Mouse (Mus musculus) hindbrain, embryonic 16.5 days (tissue): ENCODE data around the gene Gramd4. TPM values are rescaled to one million over a fixed set of nuclear protein-coding genes. Genes with fewer than 3 reads are reported as not detected.

ENCODE experiments used
- ATAC-seq: fragments of 200-750 bp; cut with Nextera tagmentation; 2 replicates; pipeline ENCODE4 v1.8.0; 2017; ENCODE audit warnings: moderate TSS enrichment, moderate library complexity
- H3K27ac ChIP-seq: fragments of 300-500 bp; sonication (generic); 2 replicates; pipeline ENCODE4 v1.5.1; 2014; ENCODE audit warnings: low read depth, mild to moderate bottlenecking, control low read depth, low read length, moderate library complexity
- H3K27me3 ChIP-seq: fragments of 300-500 bp; sonication (generic); replicated peaks from 2 replicates; pipeline ENCODE4 v1.6.1; 2014; ENCODE audit warnings: low read length; ENCODE audit not compliant: control insufficient read depth, insufficient read depth
- H3K36me3 ChIP-seq: fragments of 300-500 bp; sonication (generic); 2 replicates; pipeline ENCODE4 v1.6.1; 2014; ENCODE audit warnings: mild to moderate bottlenecking, low read length, moderate library complexity, mixed read lengths; ENCODE audit not compliant: control insufficient read depth, insufficient read depth
- H3K4me1 ChIP-seq: fragments of 300-500 bp; sonication (generic); 2 replicates; pipeline ENCODE4 v1.6.1; 2014; ENCODE audit warnings: low read depth, low read length; ENCODE audit not compliant: control insufficient read depth, insufficient read depth
- H3K4me2 ChIP-seq: fragments of 300-500 bp; sonication (generic); 2 replicates; pipeline ENCODE4 v1.6.1; 2014; ENCODE audit warnings: mild to moderate bottlenecking, low read length, control low read depth, moderate library complexity
- H3K4me3 ChIP-seq: fragments of 300-500 bp; sonication (generic); 2 replicates; pipeline ENCODE4 v1.5.1; 2014; ENCODE audit warnings: mild to moderate bottlenecking, low read length, control low read depth, moderate library complexity
- H3K9ac ChIP-seq: fragments of 300-500 bp; sonication (generic); 2 replicates; pipeline ENCODE4 v1.6.1; 2014; ENCODE audit warnings: low read depth, mild to moderate bottlenecking, control low read depth, low read length, moderate library complexity
- H3K9me3 ChIP-seq: fragments of 300-500 bp; sonication (generic); 2 replicates; pipeline ENCODE4 v1.6.1; 2014; ENCODE audit warnings: mild to moderate bottlenecking, low read length, moderate library complexity; ENCODE audit not compliant: control insufficient read depth
- WGBS: fragments of 180-500 bp; shearing (Covaris S2); extraction: QIAGEN DNeasy Blood & Tissue Kit; methylation state at CpG from one replicate; pipeline ENCODE4 v1.1.7; 2014; 5-methylcytosine and 5-hydroxymethylcytosine counted together
- polyA plus RNA-seq: library from polyadenylated mRNA; unstranded; fragments of >200 nt; fragmentation: Nextera tagmentation; extraction: Ambion mirVana; gene quantifications from 2 replicates; pipeline ENCODE4 v1.2.1, GENCODE M21; 2015

Gramd4 gene
- polyA plus RNA-seq, 1 experiment from 2014 or later, result 18.4 TPM

DNA sequence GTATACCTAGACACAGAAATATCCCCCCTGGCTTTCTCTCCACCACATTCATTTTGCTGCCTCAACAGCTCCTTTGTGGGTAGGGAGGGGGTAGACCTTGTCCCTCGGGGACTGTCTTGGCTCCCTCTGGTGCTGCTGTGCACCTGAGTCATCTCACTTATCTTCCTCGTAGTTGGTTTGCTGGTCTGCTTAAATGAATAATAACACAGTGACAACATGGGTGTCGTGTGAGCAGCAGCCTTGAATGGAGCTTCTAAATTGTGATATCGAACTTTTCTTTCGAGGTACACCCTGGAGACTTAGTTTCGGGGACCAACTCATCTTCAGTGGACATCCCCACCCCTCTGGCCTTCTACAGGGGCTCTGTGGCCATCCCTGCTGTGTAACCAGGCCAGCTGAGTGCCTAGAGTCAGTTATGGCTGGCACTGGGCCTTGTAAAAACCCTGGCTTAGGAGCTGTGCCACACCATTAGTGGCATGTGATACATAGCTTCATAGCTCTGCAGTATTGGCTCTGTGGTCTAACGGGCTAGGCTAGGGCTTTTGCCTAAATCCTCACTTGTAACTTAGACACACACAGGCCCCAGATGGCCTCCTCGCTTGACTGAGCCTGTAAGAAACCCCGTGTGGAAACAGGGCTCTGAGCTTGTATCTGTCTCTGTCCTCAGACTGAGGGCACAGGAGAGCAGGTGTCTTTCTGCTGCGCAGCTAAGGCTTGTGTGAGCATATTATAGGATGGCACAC is 53.0 kb downstream of the Gramd4 start:
- Histone ChIP-seq H3K4me1 (peaks cover 30% of the 10 kb centered on the region), H3K9me3 (no peaks in the 10 kb centered on the region), H3K4me3 (no peak overlapping the region), H3K4me2 (no peak overlapping the region), H3K9ac (no peak overlapping the region), H3K36me3 (no peaks in the 10 kb centered on the region), H3K27me3 (no peaks in the 10 kb centered on the region), H3K27ac (no peak overlapping the region)
- peak; percentile 43 for ATAC-seq
- WGBS, result 69% methylated on average over 10 of the region's 10 CpGs

DNA sequence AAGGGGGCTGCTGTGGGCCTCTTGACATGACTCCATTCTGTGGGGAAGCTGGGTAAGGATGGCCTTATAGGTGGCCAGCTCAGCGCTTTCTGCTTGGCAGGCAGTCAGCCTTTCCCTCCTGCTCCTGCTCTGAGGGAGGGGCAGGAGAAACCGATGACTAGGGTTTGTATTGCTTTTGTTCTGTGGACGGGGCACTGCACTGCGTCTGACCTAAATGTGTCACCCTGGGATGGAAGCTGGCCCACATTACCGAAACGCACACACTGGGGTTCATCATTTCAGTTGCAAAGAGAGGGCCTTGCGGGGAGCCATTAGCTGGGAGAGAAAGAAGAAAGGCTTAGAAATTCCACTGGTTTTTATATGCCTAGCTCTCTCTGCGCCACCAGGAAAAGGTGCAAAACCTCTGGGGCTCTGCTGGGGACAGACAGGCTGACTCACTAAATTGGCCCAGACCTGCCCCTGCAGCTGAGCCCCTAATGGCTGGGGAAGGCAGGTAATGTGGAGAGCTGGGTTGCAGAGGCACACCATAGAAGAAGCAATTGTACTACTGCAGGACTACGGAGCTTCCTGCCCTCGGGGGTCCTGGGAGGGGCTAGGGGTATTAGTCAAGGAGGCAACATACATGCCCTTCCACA is 55.3 kb downstream of the Gramd4 start:
- H3K27ac ChIP-seq, result peak overlapping the region; percentile 86
- peak; percentile 59 for ATAC-seq
- 8% methylated on average over 10 of the region's 10 CpGs for WGBS
- peaks cover 32% of the 10 kb centered on the region for H3K4me1 ChIP-seq
- no peaks in the 10 kb centered on the region for H3K9me3 ChIP-seq
- H3K27me3 ChIP-seq, result no peaks in the 10 kb centered on the region
- H3K4me2 ChIP-seq, result peak overlapping the region; percentile 14; the same call in 1 of the 2 replicates
- no peaks in the 10 kb centered on the region for H3K36me3 ChIP-seq
- peak overlapping the region; percentile 49 for H3K9ac ChIP-seq
- no peak overlapping the region for H3K4me3 ChIP-seq

DNA sequence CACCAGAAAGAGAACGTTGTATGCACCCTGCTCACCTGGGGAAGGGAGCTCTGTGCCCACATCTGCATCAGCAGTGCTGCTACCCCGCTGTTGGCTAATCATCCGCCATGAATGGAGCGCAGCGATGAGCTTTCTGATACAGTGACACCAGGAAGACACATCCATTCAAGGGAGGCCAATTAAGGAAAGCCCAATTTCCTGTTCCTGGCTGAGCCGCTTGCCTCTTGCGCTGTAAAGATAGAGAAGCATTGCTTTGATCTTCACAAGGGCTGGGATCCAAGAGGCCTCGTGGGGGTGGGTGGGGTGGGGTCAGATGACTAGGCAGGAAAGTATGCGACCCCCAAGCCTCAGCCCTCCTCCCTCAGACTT is 55.8 kb downstream of the Gramd4 start:
- H3K27me3 ChIP-seq, result no peaks in the 10 kb centered on the region
- peak overlapping the region; percentile 49 for H3K9ac ChIP-seq
- H3K27ac ChIP-seq, result peak overlapping the region; percentile 86
- 4% methylated on average over 9 of the region's 9 CpGs for WGBS
- H3K36me3 ChIP-seq, result no peaks in the 10 kb centered on the region
- peak overlapping the region; percentile 14; the same call in 1 of the 2 replicates for H3K4me2 ChIP-seq
- peaks cover 29% of the 10 kb centered on the region for H3K4me1 ChIP-seq
- H3K4me3 ChIP-seq, result no peak overlapping the region
- peak; percentile 25; the same call in 1 of the 2 replicates for ATAC-seq
- H3K9me3 ChIP-seq, result no peaks in the 10 kb centered on the region

GRCm38 (mm10) chr15:86116421-86116820 is 58.9 kb downstream of the Gramd4 start:
- Histone ChIP-seq H3K4me3 (no peak overlapping the region), H3K4me1 (peaks cover 16% of the 10 kb centered on the region), H3K27ac (no peak overlapping the region), H3K27me3 (no peaks in the 10 kb centered on the region), H3K36me3 (peaks cover 12% of the 10 kb centered on the region; the same call in 1 of the 2 replicates), H3K9ac (no peak overlapping the region), H3K9me3 (no peaks in the 10 kb centered on the region), H3K4me2 (no peak overlapping the region)
- ATAC-seq, result no peak
- WGBS, result 71% methylated on average over 5 of the region's 5 CpGs

DNA sequence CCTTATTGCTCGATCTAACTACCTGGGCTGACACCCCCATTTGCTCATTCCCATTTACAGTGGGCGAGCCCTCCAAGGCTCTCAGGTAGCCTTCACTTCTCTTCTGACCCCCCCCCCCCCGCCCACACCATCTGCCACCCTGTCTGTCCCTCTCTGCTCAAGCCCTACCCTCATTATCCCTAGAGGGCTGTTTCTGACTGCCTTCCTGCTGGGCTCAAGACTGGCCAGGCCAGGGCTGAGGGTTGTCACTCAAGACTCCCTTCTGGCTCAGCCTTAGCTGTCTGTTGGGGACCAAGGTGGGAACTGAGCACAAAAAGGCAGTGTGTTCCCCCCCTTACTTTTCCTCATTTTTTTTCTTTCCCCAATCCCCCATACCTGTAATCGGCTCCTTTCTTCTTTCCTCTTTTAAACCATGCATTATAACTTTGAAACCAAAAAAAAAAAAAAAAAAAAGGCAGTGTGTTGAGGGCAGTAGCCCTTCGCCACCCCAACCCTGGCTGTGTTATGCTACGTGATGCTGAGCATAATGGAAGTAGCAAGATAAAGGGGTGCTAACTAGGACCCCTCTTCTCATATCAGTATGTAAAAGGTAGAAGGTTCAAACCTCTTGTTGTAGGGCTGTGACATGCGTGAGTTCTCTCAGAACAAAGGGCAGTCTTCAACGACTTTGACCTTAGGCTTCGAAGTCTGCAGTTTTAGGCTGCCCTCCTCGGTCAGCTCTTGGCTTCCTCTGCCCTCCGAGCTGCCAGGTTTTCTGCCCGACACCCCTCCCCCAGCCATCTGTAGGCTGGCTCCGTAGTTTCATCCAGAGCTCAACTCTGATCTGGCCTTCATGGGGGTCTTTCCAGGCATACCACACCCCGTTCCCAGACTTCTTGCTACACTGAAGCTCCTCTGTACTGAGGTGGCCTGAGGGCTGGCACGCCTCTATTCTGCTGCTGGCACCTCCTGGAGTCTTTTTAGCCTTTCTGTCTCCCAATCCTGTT is 59.9 kb downstream of the Gramd4 start:
- peak; percentile 22; the same call in 1 of the 2 replicates for ATAC-seq
- Histone ChIP-seq H3K9me3 (no peaks in the 10 kb centered on the region), H3K4me1 (peaks cover 14% of the 10 kb centered on the region), H3K27me3 (no peaks in the 10 kb centered on the region), H3K9ac (no peak overlapping the region), H3K27ac (no peak overlapping the region), H3K4me2 (no peak overlapping the region), H3K36me3 (peaks cover 18% of the 10 kb centered on the region), H3K4me3 (no peak overlapping the region)
- WGBS, result 65% methylated on average over 14 of the region's 15 CpGs

GRCm38 (mm10) chr15:86119186-86119585 is 61.7 kb downstream of the Gramd4 start:
- H3K9me3 ChIP-seq, result no peaks in the 10 kb centered on the region
- H3K27ac ChIP-seq, result no peak overlapping the region
- H3K36me3 ChIP-seq, result peaks cover 21% of the 10 kb centered on the region
- H3K4me3 ChIP-seq, result no peak overlapping the region
- H3K4me1 ChIP-seq, result peaks cover 3% of the 10 kb centered on the region
- 95% methylated on average over 7 of the region's 7 CpGs for WGBS
- H3K4me2 ChIP-seq, result no peak overlapping the region
- no peak overlapping the region for H3K9ac ChIP-seq
- H3K27me3 ChIP-seq, result no peaks in the 10 kb centered on the region
- no peak for ATAC-seq

- WGBS, result 88% methylated on average over 9 of the region's 9 CpGs
- peaks cover 30% of the 10 kb centered on the region for H3K36me3 ChIP-seq
- no peaks in the 10 kb centered on the region for H3K9me3 ChIP-seq
- H3K4me2 ChIP-seq, result no peak overlapping the region
- ATAC-seq, result peak; percentile 41; the same call in 1 of the 2 replicates
- no peak overlapping the region for H3K9ac ChIP-seq
- H3K4me3 ChIP-seq, result no peak overlapping the region
- no peaks in the 10 kb centered on the region for H3K27me3 ChIP-seq
- H3K27ac ChIP-seq, result no peak overlapping the region
- no peaks in the 10 kb centered on the region; the same call in none of the 2 replicates for H3K4me1 ChIP-seq
These were observed 64.9 kb downstream of the Gramd4 start for GRCm38 (mm10) chr15:86122261-86122949.

- no peaks in the 10 kb centered on the region for H3K9me3 ChIP-seq
- H3K27ac ChIP-seq, result no peak overlapping the region
- no peak overlapping the region for H3K9ac ChIP-seq
- no peak overlapping the region for H3K4me2 ChIP-seq
- WGBS, result 97% methylated on average over 4 of the region's 4 CpGs
- H3K4me3 ChIP-seq, result no peak overlapping the region
- no peaks in the 10 kb centered on the region for H3K4me1 ChIP-seq
- ATAC-seq, result no peak
- H3K27me3 ChIP-seq, result no peaks in the 10 kb centered on the region
- peaks cover 39% of the 10 kb centered on the region for H3K36me3 ChIP-seq
These were observed 65.9 kb downstream of the Gramd4 start for GRCm38 (mm10) chr15:86123409-86123808.
